Mouse (Mus musculus) layer of hippocampus, adult 9-11 months (tissue): ENCODE data around the gene Zc3h10.
"Not testable (repeated sequence)": the region's sequence is repeated elsewhere in the genome, so short reads cannot be mapped to it uniquely, and the experiment has no call there.

Experiments
- DNase-seq: peaks from one replicate; pipeline ENCODE4 v3.0.0; 2022

Zc3h10 gene

DNA sequence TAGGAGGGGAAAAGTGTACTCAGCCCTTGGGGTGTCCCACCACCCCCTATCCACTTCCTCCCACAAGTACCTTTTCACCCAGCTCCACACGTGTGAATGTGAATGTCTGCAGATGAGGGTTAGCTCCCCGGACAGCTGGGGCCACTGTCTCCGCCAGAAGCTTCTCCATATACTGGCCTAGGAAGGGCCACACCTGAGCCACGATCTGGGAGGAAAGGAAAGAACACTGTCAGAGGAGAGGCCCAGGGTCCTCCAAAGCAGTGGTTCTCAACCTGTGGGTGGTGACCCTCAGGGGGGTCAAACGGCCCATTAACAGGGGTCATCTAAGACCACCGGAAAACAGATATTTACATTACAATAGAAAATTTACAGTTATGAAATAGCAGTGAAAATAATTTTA, 25.2 kb downstream of the Zc3h10 start:
- no peak for DNase-seq

DNA sequence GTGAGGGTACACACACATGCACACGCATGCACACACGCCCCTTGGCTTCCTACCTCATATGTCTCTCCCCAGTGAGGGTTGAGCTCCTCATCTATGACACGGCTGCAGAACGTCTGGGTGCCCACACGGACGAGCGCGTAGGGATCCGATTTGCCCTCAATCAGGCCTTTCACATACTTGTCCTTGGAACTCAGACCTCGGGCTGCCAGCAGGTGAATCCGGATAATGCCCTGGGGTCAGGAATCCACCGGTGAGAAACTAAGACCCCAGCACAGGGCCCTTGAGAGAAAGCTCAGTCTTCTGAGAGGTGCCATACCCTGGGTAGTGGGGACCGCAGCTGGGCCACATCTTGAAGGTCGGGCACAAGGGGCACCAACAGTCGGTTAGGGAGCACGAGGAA, 27.0 kb downstream of the Zc3h10 start:
- DNase-seq, result no peak

DNA sequence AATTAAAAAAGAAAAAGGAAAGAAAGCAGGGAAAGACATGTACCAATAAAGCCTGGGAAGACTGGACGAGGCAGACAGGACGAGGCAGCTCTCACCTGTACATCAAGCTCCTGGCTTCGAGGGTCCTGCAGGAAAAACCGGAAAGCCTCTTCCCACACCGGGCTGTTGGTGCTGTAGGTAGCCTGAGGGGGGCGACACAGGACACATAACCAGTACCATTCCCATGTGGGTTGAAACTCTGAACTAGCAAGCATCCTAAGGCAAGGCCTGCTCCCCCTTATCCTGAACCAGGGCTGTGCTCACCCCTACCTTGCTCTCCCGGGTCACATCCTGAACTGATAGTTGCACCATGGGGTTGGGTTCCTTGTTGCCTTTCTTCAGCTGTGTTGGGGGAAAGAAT, 28.7 kb downstream of the Zc3h10 start:
- DNase-seq, result no peak

DNA sequence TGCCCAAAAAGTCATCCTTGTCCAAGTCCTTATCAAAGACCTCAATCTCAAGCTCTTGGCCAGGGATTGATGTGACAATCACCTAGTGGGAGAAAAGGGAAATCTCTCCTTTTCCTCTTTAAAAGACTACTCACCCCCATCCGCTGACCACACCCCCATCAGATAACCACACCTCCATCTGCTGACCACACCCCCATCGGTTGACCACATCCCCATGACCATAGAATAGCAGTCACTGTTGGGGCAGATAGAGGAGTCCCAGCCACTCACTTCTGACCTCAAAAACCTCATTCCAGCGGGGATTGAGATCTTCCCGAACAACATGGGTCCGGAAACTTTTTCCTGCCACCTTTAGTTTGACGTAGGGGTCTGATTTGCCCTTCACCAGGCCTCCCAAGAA, 30.9 kb downstream of the Zc3h10 start:
- DNase-seq, result no peak

DNA sequence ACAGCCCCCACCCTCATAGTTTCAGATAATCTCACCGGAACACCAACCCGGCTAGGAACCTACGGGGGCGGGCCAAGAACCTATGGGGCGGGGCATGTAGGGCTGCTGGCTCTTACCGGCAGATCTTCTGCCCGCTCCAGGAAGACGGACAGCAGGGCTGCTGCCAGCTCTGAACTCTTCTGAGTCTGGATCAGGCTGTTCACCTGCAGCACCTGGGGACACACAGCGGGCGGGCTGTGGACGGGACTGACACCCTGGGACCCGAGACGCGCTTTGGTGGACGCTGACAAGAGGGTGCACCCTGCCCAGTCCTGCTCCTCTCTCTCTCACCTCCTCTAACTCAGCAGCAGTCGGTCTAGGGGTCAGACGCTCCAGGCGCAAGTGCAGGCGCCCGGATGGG, 31.5 kb downstream of the Zc3h10 start:
- no peak for DNase-seq

DNA sequence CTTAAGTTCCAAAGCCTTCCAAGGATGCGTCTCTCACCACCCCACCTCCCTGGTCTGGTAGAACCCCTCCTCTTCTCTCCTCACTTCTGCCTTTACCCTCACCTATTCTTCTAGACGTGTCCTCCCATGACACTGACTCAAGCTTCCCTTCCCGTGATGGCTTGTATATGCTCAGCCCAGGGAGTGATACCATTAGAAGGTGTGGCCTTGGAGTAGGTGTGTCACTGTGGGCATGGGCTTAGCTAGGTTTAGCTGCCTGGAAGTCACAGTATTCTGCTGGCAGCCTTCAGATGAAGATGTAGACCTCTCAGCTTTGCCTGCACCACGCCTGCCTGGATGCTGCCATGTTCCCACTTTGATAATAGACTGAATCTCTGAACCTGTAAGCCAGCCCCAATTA, 32.5 kb downstream of the Zc3h10 start:
- DNase-seq, result no peak

DNA sequence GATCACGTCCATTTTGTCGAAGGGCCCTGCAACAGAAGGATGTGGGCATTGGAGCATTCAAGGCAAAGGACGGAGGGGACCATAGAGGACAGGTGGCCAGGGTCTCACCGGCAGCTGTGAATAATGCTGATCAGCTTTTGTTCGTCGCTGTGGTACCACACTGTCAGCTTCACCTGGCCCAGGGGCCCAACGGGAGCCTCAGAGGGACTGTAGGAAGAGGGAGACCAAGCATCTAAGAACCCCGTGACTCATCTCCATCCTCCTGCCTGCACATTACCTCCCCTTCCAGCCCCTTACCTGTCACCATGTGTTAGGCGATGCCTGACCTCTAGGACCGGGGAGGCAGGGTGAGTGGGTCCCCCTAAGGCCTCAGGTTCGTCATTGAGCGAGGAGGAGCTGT, 35.8 kb downstream of the Zc3h10 start:
- no peak for DNase-seq

DNA sequence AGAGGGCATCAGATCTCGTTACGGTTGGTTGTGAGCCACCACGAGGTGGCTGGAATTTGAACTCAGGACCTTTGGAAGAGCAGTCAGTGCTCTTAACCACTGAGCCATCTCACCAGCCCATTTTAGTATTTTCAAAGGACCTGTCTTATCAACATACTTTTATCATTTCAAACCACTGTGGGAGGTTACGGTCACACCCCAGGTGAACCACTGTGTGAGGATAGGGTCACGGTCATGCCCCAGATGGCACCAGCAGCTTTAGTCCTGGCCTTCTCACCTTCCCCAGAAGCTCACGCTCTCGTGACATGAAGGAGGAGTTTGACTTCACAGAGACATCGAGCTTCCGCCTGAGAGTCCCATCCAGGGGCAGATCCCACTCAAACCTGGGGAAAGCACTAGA, 36.4 kb downstream of the Zc3h10 start:
- no peak for DNase-seq

DNA sequence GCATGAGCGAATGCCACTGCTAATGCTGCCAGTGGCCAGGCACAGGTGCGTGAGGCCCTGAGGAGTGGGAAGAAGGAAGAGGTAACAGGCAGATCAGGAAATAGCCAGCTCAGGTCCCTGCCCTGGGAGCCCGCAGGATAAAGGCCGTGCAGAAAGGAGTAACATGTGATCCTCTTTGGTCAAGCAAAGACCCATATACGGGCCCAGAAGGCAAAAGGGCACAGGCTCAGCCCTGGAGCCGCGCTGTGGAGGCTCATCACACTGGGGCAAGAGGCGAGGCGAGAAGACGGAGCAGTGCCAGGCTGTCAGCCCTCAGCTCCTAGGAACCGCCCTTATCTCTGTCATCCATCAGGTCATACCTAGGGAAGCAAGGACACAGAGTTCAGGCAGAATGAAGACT, 37.3 kb downstream of the Zc3h10 start:
- DNase-seq, result no peak

DNA sequence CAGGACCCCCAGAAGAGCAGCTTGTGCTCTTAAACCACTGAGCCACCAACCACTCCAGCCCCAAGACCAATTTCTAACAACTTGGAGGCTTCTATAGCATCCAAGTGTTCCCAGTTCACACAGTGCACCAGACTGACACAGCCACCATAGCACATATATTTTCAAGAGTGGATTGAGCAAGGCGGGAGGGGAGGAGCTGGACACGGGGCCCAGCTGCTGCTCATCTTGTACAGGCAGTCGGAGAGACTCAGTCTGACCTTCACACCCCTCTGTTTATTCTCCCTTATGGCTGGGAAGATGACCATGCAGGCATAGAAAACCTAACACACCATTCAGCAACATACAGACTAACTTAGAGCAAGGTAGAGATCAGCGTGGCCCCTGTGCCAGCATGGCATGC, 37.7 kb downstream of the Zc3h10 start:
- no peak for DNase-seq

DNA sequence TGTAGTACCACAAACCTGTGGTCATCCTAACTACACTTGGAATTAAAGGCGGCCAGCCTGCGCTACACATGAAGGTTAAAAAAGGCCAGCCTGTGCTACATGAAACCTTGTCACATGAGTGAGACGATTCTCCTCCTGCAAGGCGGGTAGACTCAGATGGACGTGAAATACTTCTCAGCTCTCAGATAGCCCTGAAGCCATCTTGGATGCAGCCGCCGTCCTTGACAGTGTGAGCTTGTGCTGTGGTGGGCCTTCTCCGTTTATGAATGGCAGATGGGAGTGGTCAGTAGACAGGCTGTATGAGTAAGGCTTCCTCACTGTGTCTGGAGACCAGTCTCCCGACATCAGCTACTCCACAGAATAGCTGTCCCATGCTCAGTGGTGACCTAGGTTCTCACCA, 38.4 kb downstream of the Zc3h10 start:
- DNase-seq, result no peak

DNA sequence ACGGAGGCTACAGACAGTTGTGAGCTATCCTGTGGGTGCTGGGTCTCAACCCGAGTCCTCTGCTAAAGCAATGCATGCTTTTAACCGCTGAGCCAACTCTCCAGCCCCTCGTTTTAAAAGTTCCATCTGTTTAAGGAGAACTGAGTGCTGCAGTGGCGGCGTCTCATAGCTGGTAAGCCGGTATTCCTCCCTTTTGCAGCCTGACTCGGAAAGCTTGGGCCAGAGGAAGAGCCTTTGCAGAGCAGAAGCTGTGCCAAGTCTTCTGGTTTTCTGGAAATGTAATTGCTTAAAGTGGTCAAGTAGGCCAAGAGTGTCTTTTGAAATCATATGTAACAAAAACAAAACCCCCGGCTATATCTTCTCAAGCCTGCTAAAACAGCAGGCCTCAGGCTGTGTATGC, 39.3 kb downstream of the Zc3h10 start:
- no peak for DNase-seq

DNA sequence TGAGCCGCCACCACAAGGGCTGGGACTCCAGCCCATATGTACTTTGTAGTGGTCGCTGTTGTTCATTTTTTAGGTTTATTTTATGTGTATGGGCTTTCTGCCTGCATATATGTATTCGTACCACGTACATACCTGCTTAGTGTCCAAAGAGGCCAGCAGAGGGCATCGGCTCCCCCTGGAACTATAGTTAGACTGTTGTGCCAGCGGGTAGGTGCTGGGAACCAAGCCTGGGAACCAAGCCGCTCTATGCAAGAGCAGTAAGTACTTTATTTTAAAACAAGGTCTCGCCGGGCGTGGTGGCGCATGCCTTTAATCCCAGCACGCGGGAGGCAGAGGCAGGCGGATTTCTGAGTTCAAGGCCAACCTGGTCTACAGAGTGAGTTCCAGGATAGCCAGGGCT, 41.6 kb downstream of the Zc3h10 start:
- no peak for DNase-seq

DNA sequence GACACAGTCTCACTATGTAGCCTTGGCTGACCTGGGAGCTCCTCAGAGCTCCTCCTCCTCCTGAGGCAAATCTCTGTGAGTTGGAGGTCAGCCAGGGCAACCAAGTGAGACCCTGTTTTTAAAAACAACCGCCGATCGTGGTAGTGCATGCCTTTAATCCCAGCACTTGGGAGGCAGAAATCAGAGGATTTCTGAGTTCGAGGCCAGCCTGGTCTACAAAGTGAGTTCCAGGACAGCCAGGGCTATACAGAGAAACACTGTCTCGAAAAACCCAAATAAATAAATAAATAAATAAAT, 42.3 kb downstream of the Zc3h10 start:
- DNase-seq, result not testable (repeated sequence)

DNA sequence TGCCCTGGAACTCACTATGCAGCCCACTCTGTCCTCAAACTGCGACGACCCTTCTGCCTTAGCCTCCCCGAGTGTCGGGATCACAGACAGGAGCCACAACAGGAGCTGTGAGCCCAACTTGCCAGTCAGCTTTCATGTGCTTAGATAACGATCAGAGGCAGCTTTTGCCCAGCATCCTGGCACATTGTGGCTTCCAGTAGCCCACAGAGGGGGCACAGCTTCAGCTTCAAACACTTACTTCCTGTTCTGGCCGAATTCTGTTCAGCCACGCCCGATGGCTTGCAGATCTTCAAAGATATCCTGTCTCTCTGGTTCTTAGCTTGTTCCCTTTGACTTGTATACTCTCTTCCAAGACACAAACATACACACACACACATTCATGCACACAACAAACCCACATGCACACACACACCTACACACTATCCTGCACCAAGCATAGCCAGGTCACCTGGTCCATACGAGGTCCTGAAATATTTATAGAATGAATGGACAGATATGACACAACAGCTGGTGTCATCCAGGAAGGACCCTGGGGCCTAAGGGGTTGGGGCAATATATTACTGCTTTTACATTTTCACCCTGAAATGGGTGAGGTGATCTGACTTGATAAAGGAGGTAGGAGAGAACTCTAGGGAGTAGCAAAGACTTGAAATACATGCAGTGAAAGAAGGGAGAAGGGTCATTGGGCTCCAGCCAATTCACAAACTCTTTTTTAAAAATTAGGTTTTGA, 42.8 kb downstream of the Zc3h10 start:
- DNase-seq, result no peak

DNA sequence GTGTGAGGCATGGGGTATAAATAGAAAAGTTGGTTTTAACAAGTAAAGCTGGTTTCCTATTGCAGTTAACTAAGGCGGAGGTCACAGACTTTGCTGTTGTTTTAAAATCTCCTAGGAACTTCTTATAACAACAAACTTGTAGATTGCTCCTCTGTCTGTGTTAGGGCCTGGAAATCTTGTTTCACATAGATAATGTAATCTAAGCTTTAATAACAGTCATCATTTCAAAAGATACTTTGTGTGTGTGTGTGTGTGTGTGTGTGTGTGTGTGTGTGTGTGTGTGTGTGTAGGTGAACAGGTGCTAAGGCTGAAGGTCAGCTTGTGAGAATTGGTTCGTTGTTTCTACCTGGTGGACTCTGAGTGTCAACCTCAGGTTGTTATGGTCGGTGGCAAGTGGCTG, 43.6 kb downstream of the Zc3h10 start:
- no peak for DNase-seq

DNA sequence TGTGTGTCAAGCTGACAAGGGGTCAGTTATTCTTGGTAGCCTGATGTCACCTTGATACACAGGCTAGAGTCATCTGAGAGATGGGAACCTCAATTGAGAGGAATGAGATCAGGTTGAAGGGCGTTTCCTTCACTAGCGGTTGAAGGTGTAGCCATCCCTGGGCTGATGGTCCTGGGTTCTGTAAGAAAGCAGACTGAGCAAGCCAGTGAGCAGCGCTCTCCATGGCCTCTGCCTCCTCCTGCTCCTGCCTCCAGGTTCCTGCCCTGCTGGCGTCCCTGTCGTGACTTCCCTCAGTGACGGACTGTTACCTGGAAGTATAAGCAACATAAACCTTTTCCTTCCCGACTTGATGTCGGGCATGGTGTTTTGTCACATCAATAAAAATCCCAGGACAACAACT, 44.0 kb downstream of the Zc3h10 start:
- no peak for DNase-seq

DNA sequence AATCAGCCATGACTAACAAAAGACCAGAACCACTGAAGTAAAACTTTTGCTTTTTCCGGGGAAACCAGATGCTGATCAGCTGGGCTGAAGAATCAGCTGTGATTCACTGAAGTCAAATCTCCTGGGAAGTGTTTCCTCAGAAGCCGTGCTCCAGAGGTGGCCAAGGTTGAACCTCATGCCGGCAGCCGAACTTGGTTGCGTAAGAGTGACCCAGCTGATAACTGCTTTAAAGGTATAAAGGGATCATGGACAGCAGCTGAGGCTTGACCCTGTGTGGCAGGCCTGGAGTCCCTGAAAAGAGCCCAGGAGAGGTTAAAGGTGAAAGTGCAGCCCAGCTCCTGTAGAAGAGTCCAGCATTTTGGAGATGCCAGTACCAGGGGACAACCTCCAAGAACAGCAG, 45.2 kb downstream of the Zc3h10 start:
- DNase-seq, result no peak

DNA sequence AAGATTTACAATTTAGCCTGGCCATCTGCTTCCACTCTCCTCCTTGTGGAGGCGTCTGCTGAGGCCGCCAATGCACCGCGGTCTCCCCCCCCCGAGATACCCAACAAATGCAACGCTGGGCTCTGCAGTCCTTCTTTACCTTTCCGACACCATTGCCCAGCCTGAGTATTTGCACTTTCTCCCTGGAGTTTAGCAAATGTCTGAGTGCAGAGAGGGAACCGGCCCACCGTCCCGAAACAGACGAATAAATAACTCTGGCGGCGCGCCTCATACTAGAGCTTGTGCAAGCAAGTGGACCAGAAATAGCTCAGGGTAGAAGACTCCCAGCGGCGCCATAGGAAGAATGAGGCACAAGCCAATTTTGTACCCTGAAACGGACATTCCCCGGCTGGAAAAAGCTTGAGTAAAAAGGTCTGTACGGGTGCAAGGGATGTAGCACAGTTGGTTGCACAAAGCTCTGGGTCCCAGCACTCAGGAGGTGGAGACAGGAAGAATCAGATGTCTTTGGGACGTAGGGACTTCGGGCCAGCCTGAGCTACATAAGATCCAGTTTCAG, 48.4 kb downstream of the Zc3h10 start:
- DNase-seq, result peak; percentile 70

DNA sequence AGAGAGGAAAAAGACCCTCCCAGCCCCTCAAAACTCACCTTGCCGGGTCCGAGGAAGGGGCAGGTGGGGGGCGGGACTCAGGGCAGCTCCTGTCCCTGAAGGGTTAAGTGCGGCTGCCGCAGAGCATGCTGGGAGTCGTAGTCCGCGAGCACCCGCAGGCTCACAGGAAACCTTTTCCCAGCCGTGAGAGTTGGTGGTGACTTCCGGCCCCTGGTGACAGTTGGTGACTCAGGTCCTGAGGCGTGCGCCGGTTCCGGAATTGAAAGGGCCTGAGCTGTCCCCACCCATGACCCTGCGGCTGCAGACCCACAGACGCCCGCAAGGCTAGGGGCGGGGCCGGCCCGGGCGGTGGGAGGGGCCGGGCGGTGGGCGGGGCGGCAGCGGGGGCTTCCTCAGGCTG, 49.0 kb downstream of the Zc3h10 start, which contains the start of gene Myl6b:
Gene Myl6b (minus strand): TSS at position 96 of the 400 bp plus-strand sequence.
- DNase-seq, result peak; percentile 98

DNA sequence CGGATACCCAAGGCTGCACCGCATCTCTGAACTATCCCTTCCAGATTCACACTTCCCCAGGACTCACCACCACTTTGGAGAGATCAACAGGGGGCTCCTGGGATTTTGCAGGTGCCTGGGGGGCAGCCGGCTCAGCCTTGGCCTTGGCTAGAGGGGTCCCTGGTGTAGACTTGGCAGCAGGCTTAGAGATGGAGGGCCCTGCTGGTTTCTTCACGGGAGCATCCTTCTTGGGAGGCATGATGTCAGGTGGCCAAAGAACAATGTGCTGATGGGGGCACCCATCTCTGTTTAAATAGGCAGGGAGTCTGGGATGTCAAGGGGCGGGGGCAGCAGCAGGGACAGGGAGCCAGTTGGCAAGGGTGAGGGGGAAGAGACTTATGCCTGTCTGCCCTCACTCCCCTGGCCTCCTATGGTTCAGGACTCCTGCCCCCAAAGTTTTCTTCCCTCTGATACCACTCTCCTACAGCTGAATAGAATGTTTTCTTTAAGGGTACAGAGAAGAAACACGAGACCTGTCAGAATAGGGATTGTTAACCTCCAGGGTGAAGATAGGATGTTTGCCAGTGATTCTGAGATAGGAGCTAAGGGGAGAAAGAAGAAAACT, 50.3 kb downstream of the Zc3h10 start:
- DNase-seq, result no peak

DNA sequence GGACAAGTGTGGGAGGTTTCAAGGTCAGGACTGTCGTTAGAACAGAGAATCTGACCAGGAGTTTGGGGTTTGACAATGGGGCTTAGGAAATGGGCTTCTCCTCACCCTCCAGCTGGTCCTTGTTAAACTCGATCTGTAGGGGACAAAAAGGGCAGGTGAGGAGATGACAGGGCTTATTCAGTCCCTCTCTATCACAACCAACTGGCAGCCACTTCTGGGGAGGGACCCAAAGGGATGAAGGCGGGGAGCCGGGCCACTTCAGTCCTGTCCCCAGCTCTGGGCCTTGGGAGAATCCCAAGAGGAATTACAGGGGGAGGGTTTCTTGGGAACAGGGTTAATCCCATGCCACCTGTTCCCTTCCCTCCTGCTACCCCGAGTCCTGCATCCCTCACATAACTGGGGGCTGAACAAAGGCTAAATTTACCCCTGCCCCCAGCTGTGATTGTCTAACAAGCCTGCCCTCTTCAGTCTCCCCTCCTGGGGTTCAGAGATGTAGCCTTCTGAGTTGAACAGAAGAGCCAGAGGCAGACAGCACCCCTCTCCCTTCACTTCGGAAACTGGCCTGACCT, 51.0 kb downstream of the Zc3h10 start:
- DNase-seq, result no peak

DNA sequence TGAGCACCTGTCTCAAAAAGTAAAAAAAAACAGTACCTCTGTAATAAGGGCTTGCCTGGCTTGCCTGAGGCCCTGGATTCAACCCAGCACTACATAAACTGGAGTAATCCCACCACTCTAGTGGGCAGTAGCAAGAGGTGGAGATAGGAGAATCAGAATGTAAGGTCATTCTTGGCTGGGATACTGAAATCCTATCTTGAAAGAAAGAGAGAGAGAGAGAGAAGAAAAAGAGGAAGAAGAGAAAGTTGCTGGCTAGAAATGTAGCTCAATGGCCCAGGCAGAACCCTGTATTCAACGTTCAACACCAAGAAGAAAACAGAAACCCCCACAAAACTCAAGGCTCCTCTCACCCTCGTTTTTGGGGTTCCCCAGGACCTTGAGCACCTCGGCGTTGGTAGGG, 51.7 kb downstream of the Zc3h10 start:
- no peak for DNase-seq

DNA sequence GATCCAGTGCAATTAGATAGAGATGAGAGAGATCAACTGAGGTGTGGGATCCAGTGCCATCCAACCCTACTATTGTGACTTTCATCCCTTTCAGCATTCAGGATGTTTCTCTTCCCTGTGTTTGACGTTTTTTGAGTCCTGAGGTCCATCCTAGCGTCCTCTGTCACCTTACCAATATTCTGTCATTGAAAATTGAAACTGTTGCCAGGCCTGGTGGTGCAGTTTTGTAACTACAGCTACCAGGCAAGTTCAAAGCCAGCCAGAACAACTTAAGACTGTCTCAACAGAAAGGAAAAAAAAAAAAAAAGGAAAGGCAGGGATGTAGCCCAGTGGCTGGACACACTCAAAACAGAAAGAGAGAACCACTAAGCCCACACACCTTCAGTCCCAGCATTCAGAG, 52.3 kb downstream of the Zc3h10 start:
- DNase-seq, result no peak
